In the genomic region with DNA sequence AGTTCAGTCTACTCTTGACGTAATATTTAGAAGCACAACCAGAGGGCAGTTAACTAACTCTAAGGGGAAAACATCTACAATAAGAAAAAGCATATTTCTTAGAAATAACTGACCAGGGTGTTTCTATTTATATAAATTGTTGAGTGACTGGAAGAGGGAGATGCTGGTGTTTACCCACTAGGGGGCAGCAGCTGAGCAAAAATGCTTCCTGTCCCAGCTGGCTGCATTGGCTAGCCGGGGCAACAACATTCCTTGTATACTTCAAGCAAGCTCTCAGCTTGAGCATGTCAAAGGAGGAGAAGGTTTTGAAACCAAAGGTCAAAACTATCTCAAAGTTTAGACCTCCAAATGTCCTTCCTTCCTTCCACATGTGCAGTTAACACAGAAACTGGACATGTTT, we compare ENCODE assay signal across 10 mouse cellular contexts.
DNase-seq lines count a peak whose midpoint lies in the region; ATAC-seq and TF ChIP-seq lines count a peak whose summit lies in the region.
"Had no signal": no experiment of that assay in that cellular context is flagged by ENCODE, and none has a peak within 500 bp of the region (broad histone marks: within the 10 kb centered on the region; RNA-seq: fewer than 3 reads in every experiment).

No protein-coding gene starts in this region.

- no peak for ATAC-seq in kidney, embryonic 15.5 days (replicated peaks; ENCODE audit: low FRiP score)
- no peak for ATAC-seq in midbrain, postnatal 0 days (ENCODE audit: low FRiP score)

- TF ChIP-seq CTCF in MEL (IDR thresholded peaks at IDR 0.05 in 2 of 3, conservative IDR thresholded peaks at IDR 0.05 in 1 of 3; ENCODE audit: control insufficient read depth in 1 of 3, insufficient read depth in 1 of 3, low read depth in 2 of 3, low read length in 3 of 3, poor library complexity in 1 of 3, severe bottlenecking in 1 of 3) = peak; percentile 28 to 52 (median 36); a peak in 5 of 6 replicates
- TF ChIP-seq CTCF in gastrocnemius, adult 2 months (IDR thresholded peaks at IDR 0.05) = peak; percentile 90
- TF ChIP-seq CTCF in midbrain, postnatal 0 days (IDR thresholded peaks at IDR 0.05) = peak; percentile 84

- no peak overlapping the region for H3K27ac ChIP-seq in kidney, embryonic 15.5 days
- no peak overlapping the region for H3K27ac ChIP-seq in MEL (ENCODE audit: control insufficient read depth, low read depth, low read length)
- peak overlapping the region; percentile 8; the same call in 1 of the 2 replicates for H3K27ac ChIP-seq in gastrocnemius, adult 2 months
- H3K27ac ChIP-seq in midbrain, postnatal 0 days (ENCODE audit: low read depth, low read length) = no peak overlapping the region
- H3K27ac ChIP-seq: embryonic facial prominence, embryonic 15.5 days; macrophage had no signal

- no peak overlapping the region for H3K4me3 ChIP-seq in kidney, embryonic 15.5 days (replicated peaks)
- H3K4me3 ChIP-seq in MEL (ENCODE audit: control insufficient read depth in 1 of 2, insufficient read depth in 1 of 2, low read depth in 2 of 2, low read length in 2 of 2) = no peak overlapping the region
- H3K4me3 ChIP-seq in gastrocnemius, adult 2 months = no peak overlapping the region
- H3K4me3 ChIP-seq in midbrain, postnatal 0 days (ENCODE audit: low read depth, low read length) = no peak overlapping the region
- H3K4me3 ChIP-seq: embryonic facial prominence, embryonic 15.5 days had no signal

- WGBS in kidney, embryonic 15.5 days = 44% methylated on average over 2 of the region's 2 CpGs
- 43% methylated on average over 2 of the region's 2 CpGs for WGBS in midbrain, postnatal 0 days

- H3K4me2 ChIP-seq in kidney, embryonic 15.5 days = no peak overlapping the region
- H3K4me2 ChIP-seq in midbrain, postnatal 0 days (ENCODE audit: low read depth, low read length, poor library complexity, severe bottlenecking) = no peak overlapping the region
- H3K4me2 ChIP-seq: embryonic facial prominence, embryonic 15.5 days had no signal

- TF ChIP-seq EP300 in MEL (IDR thresholded peaks at IDR 0.05; ENCODE audit: low read depth in 1 of 2, low read length in 2 of 2) = no peak

- no peaks in the 10 kb centered on the region for H3K9me3 ChIP-seq in kidney, embryonic 15.5 days (replicated peaks)
- no peaks in the 10 kb centered on the region for H3K9me3 ChIP-seq in MEL (replicated peaks; ENCODE audit: insufficient read depth, low read length)
- no peaks in the 10 kb centered on the region for H3K9me3 ChIP-seq in midbrain, postnatal 0 days (ENCODE audit: low read length)
- H3K9me3 ChIP-seq: embryonic facial prominence, embryonic 15.5 days had no signal

- H3K36me3 ChIP-seq in kidney, embryonic 15.5 days = peaks cover 77% of the 10 kb centered on the region
- no peaks in the 10 kb centered on the region for H3K36me3 ChIP-seq in MEL (ENCODE audit: control insufficient read depth in 1 of 2, insufficient read depth in 2 of 2, low read length in 2 of 2)
- peaks cover 16% of the 10 kb centered on the region for H3K36me3 ChIP-seq in midbrain, postnatal 0 days (ENCODE audit: insufficient read depth, low read length)

- TF ChIP-seq RAD21 in MEL (IDR thresholded peaks at IDR 0.05; ENCODE audit: low read depth, low read length) = peak; percentile 33

- no peak for TF ChIP-seq POLR2A in MEL (IDR thresholded peaks at IDR 0.05; ENCODE audit: control insufficient read depth in 1 of 2, insufficient read depth in 1 of 2, low read depth in 1 of 2, low read length in 2 of 2, poor library complexity in 1 of 2)

- intact Hi-C loops in gastrocnemius, adult 2 months (cut with DNase I) = loop anchor here (2.0 to 5.0 kb wide), 3 partner anchors 52 to 324 kb away; no protein-coding TSS in a partner anchor

- peaks cover 10% of the 10 kb centered on the region; the same call in 1 of the 2 replicates for H3K4me1 ChIP-seq in kidney, embryonic 15.5 days
- no peaks in the 10 kb centered on the region for H3K4me1 ChIP-seq in MEL (ENCODE audit: control insufficient read depth in 1 of 2, insufficient read depth in 2 of 2, low read length in 2 of 2)
- H3K4me1 ChIP-seq in midbrain, postnatal 0 days (ENCODE audit: insufficient read depth, low read length) = no peaks in the 10 kb centered on the region; the same call in 1 of the 2 replicates

- H3K27me3 ChIP-seq in kidney, embryonic 15.5 days = no peaks in the 10 kb centered on the region
- H3K27me3 ChIP-seq in MEL (ENCODE audit: control insufficient read depth in 1 of 2, insufficient read depth in 2 of 2, low read length in 2 of 2) = no peaks in the 10 kb centered on the region
- H3K27me3 ChIP-seq in midbrain, postnatal 0 days (ENCODE audit: insufficient read depth, low read length) = no peaks in the 10 kb centered on the region
- H3K27me3 ChIP-seq: embryonic facial prominence, embryonic 15.5 days had no signal

- no peaks in the 10 kb centered on the region for H3K79me2 ChIP-seq in MEL (ENCODE audit: control insufficient read depth, insufficient read depth, low read length, poor library complexity)

- H3K9ac ChIP-seq in kidney, embryonic 15.5 days = no peak overlapping the region
- H3K9ac ChIP-seq in MEL (ENCODE audit: control insufficient read depth, low read depth, low read length, poor library complexity, severe bottlenecking) = no peak overlapping the region
- H3K9ac ChIP-seq in midbrain, postnatal 0 days (replicated peaks; ENCODE audit: low read length, poor library complexity, severe bottlenecking) = no peak overlapping the region
- H3K9ac ChIP-seq: embryonic facial prominence, embryonic 15.5 days had no signal

- DNase-seq in kidney, adult 18-20 months = peak; percentile 41
- DNase-seq in MEL (ENCODE audit: low read depth, low spot score) = peak; percentile 18
- peak; percentile 35 for DNase-seq in c-Kit-positive CD71-positive TER-119-negative erythroid progenitor cells, embryonic 14.5 days (ENCODE audit: low read depth)
- DNase-seq in gastrocnemius, adult 2 months = peak; percentile 81
- DNase-seq in layer of hippocampus, postnatal 25 days (ENCODE audit: extremely low spot score in 1 of 2, low spot score in 1 of 2) = peak; percentile 39 to 70
- DNase-seq in midbrain, postnatal 0 days (ENCODE audit: low spot score) = peak; percentile 81
- peak; percentile 75 for DNase-seq in thymus, postnatal 4 days

TF ChIP-seq in MEL, 35 proteins besides CTCF, POLR2A, EP300 and RAD21:
- TF ChIP-seq HCFC1 (IDR thresholded peaks at IDR 0.05; ENCODE audit: low read depth, low read length) (no peak), SMC3 (IDR thresholded peaks at IDR 0.05; ENCODE audit: low read depth, low read length) (peak; percentile 20; the same call in 1 of the 2 replicates)

Comparison
In these comparisons a context has a peak if more than half of its experiments do, and no peak if none do; other contexts are left out.
1. DNase-seq: peak in every context shown above with its lines; median percentile 81 in gastrocnemius, adult 2 months; 81 in midbrain, postnatal 0 days; 75 in thymus, postnatal 4 days; 54 in layer of hippocampus, postnatal 25 days; 41 in kidney, adult 18-20 months; 35 in c-Kit-positive CD71-positive TER-119-negative erythroid progenitor cells, embryonic 14.5 days; 18 in MEL.
2. CTCF ChIP-seq: peak in every context shown above with its lines; median percentile 90 in gastrocnemius, adult 2 months; 84 in midbrain, postnatal 0 days; 36 in MEL.